In genomic region chr9:66657116-66657758, GRCm38 (mm10) we compare ENCODE assay signal across 15 mouse cellular contexts.
"Had no signal": no experiment of that assay in that cellular context is flagged by ENCODE, and none has a peak within 500 bp of the region (broad histone marks: within the 10 kb centered on the region; RNA-seq: fewer than 3 reads in every experiment).

No protein-coding gene starts in this region.

- DNase-seq: kidney, postnatal 14 days; lung, adult 2 months; lung, postnatal 10 days; lung, postnatal 4 days; right cerebral cortex, postnatal 14 days; thymus, adult 2 months; thymus, postnatal 25 days had no signal

- H3K27ac ChIP-seq: kidney, embryonic 15.5 days; limb, embryonic 10.5 days; liver, embryonic 15.5 days; midbrain, embryonic 15.5 days; neural tube, embryonic 13.5 days; stomach, embryonic 15.5 days had no signal

- H3K9ac ChIP-seq: kidney, embryonic 15.5 days; liver, embryonic 15.5 days; midbrain, embryonic 15.5 days; neural tube, embryonic 13.5 days; stomach, embryonic 15.5 days had no signal

- H3K9me3 ChIP-seq: kidney, embryonic 15.5 days; limb, embryonic 10.5 days; liver, embryonic 15.5 days; midbrain, embryonic 15.5 days; neural tube, embryonic 13.5 days; stomach, embryonic 15.5 days had no signal

- H3K27me3 ChIP-seq: kidney, embryonic 15.5 days; liver, embryonic 15.5 days; midbrain, embryonic 15.5 days; neural tube, embryonic 13.5 days; stomach, embryonic 15.5 days had no signal

- H3K4me1 ChIP-seq: kidney, embryonic 15.5 days; liver, embryonic 15.5 days; midbrain, embryonic 15.5 days; neural tube, embryonic 13.5 days; stomach, embryonic 15.5 days had no signal

- H3K4me2 ChIP-seq: kidney, embryonic 15.5 days; liver, embryonic 11.5 days; liver, embryonic 15.5 days; midbrain, embryonic 11.5 days; midbrain, embryonic 15.5 days; neural tube, embryonic 13.5 days; stomach, embryonic 15.5 days had no signal

- H3K36me3 ChIP-seq: kidney, embryonic 15.5 days; limb, embryonic 10.5 days; liver, embryonic 15.5 days; midbrain, embryonic 15.5 days; neural tube, embryonic 13.5 days; stomach, embryonic 15.5 days had no signal

- ATAC-seq: midbrain, embryonic 15.5 days had no signal

- H3K4me3 ChIP-seq: kidney, embryonic 15.5 days; limb, embryonic 10.5 days; liver, embryonic 15.5 days; midbrain, embryonic 15.5 days; neural tube, embryonic 13.5 days; stomach, embryonic 15.5 days had no signal
